Mouse (Mus musculus): Measurements from ENCODE around the gene Ndufs8.

GRCm38 (mm10) chr19:3882214-3882613 is 30.4 kb downstream of the Ndufs8 start:
- TF ChIP-seq CTCF (IDR thresholded peaks at IDR 0.05; ENCODE audit: low read depth) (no peak), EP300 (IDR thresholded peaks at IDR 0.05; ENCODE audit: low read depth) (no peak)
